Mouse (Mus musculus) kidney, adult 9 months (tissue): ENCODE results near the gene Dhrs7.
A peak's percentile ranks its signal among the peaks of the same experiment; 100 is the strongest.

ENCODE experiments used
- DNase-seq: peaks from one replicate; pipeline ENCODE4 v3.0.0; 2022

Gene Dhrs7

DNA sequence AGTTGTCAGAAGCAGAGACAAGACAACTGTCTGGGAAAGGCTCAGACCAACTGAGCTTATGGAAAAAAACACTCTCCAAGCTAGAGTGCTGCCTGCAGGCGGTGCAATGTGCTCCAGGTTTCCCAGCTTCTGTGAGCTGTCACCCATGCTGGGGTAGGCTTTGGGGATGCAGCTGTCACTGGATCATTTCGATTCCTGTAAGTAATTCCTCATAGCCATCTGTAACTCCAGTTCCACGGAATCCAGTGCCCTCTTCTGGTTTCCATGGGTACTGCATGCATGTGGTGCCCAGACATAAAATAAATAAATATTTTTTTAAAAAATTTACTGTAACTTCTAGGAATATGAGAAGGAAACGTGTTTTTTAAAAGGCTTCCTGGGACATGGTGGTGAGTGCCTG lies 10.0 kb downstream of the Dhrs7 start:
- peak; percentile 64 for DNase-seq

DNA sequence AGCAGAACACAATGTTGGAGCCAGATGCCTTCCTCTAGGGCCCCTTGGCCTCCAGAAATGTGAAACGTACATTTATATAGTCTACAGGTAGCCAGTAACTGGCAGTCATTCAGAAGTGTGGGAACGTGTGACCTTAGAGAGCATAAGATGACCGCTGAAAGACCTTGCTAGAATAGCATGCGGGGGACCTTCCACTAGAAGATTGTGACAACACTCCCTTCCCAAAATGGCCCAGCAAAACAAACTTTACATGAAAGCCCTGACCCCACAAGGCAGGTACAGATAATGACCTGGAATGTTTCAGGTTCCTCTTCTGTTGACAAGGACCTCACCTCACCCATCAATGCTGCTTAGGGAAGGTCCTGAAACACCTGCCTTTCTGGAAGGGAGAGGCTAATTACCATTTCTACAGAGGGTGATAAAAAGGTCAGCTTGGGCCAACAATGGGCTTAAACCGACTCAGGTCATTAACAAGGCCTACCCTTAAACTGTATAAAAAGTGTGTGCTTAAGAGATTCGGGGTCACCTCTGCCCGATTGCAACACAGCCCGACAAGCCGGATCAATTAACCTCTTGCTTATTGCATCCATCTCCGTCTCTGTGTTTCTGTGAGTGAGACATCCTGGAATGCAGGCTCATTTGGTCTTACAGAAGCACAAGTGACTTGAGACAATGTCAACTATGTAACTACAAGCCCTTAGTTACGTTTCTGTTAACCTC lies 14.9 kb downstream of the Dhrs7 start, which contains the start of gene Gm4756:
Gene Gm4756 (minus strand): TSS at position 51 of the 720 bp plus-strand sequence.
- DNase-seq: no peak

DNA sequence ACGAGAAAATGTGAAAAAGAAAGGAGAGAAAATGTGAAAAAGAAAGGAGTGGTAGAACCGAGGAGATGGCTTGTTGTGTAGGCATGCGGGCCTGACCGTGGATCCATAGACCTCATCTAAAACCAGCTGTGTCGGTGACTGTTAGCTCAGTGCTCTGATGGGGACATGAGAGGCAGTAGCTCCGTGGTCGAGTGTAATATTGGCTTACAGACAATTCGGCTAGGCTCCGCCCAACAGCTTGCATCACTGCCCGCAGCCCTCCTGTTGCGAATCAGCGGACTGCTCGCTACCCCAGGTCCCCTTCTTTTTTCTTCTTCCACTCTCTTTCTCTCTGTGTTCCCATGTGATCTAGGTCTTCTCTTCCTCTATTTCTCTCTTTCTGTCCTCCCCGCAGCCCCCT lies 15.8 kb downstream of the Dhrs7 start:
- DNase-seq: no peak

DNA sequence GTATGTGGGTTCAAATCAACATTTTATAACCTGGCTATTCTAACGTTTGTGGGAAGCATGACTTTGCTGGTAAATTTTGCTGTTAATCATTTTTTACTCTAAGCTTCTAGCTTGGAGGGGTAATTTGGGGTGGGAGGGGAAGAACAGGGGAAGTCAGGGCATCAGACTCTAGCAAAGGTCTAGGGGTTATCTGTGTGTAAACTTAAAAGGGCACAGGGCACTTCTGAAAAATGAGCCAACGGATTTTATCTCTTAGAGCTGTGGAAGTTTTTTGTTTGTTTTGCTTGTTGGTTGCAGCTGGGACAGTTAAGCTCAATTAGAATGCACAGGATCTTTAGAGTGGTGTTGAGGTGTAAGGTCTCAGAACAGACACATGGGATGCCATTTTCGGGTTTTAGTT lies 26.7 kb downstream of the Dhrs7 start:
- no peak for DNase-seq

DNA sequence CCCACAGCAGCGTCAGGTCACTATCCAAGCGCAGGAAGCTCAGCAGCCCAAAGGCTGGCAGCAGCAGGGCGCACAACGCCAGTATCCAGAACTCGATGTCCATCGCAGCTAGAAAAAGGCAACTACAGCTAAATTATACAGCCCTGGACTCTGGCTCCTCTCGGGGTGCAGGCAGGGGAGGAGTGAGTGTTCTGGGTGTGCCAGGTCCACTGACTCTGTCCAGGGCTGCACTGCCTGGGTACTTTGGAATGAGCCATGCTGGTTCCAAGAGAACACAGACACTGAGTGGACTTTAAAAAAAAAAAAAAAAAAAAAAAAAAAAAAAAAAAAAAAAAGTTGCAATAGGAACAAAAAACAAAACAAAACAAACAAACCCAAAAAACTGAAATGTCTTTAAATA lies 36.0 kb downstream of the Dhrs7 start:
- DNase-seq: peak; percentile 41

DNA sequence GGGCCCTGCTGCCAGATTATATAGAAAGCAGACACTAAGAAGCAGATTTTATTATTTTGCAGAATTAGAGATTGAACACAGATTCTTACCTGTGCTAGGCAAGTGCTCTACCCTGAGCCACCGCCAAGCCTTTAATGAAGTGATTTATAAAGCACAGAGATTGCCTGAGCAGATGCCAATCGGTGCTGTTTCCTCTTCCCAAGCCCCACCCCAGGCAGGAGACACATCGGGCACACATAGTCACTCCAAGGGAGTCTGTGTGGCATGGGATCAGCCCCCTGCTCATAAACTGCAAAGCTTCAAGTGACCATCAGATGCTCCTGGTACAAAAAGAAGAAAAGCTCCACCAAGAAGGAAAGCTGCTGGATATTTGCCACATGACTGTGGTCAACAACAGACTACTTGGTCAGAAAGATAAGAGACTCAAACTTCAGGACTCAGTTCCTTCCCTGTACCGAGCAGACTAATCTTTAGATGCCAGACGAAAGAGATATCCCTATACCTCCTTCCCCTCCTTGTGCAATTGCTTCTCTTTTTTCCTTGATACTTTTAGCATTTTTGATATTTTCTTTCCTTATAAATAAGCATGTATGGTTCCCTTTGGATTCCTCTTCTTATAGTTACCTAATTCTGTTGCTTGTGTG lies 41.7 kb downstream of the Dhrs7 start:
- DNase-seq: no peak

DNA sequence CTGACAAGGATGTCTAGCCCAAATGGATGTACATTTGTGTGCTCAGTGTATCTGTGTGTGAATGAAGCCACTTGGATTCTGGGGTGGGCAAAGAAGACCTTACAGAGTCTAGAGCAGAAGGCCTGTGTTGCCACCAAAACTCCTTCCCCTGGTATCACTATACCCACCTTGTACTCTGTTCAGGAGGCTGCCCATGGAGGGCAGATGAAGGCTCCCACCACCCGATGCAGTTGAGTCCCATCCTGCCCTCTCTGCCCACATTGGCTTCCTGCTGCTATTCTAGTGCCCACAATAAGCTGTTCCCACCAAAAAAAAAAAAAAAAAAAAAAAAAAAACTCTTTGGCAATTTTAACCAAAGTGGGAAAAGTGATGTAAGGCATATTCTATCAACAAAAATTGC lies 43.3 kb downstream of the Dhrs7 start:
- no peak for DNase-seq

DNA sequence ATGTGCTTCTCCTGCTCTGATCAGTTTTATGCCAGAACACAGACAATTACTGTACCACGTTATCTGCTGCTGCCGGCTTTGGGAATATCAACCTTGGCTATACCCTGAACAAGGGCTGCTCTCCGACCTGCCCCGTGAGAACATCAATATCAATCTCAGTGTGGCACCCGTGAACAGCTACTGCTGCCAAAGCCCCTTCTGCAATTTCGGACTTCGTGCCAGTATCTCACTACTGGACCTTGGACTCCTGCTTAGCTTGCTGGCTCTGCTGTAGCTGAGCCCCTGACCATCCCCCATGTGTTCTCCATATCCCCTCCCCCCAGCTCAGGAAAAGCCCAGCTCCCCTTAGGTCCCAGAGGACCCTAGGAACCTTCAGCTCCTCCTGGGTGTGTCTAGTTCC lies 43.9 kb downstream of the Dhrs7 start:
- DNase-seq: peak; percentile 3

DNA sequence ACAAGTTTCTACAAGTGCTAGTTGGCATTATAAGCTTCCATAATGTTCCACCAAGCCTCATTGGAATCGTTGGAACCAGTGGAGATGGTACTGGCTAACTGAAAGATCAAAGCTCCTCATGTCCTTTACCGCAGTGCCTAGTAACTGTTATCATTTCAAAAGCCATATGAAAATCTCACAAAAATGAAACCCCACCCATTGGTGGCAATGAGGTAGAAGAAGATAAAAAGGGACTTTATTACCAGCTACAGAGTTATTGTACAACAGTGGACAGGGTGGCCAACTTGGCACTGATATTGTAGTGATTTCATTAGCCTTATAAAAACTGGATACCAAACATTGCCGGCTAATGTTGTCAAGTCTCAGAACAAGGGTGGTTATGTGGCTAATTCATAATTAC lies 52.7 kb downstream of the Dhrs7 start:
- no peak for DNase-seq
